Mouse (Mus musculus) CH12.LX (cell line): ENCODE data around the gene Mob3b. TPM values are rescaled to one million over a fixed set of nuclear protein-coding genes. Genes with fewer than 3 reads are reported as not detected.
"Not testable (repeated sequence)": the region's sequence is repeated elsewhere in the genome, so short reads cannot be mapped to it uniquely, and the experiment has no call there.

Experiments
- DNase-seq: peaks from one replicate; pipeline ENCODE4 v3.0.0-alpha.2; 2013; ENCODE audit errors: extremely low read depth
- H3K27ac ChIP-seq: 2 replicates; pipeline ENCODE4 v1.5.1; 2012; ENCODE audit warnings: low read depth, mild to moderate bottlenecking, control low read depth, moderate library complexity; ENCODE audit not compliant: insufficient read depth
- H3K27me3 ChIP-seq: replicated peaks from 2 replicates; pipeline ENCODE3; 2012; ENCODE audit warnings: inconsistent platforms
- H3K36me3 ChIP-seq, 2 experiments: replicated peaks in 1 of 2; 2 replicates each; pipeline versions ENCODE3 to v1.6.1; 2012; ENCODE audit warnings: inconsistent platforms in 1 of 2, low read length in 1 of 2, mild to moderate bottlenecking in 1 of 2, mixed read lengths in 1 of 2, moderate library complexity in 1 of 2; ENCODE audit not compliant: control insufficient read depth in 1 of 2, insufficient read depth in 1 of 2
- H3K4me1 ChIP-seq, 2 experiments: 2 replicates each; pipeline ENCODE4 v1.6.1; 2012; ENCODE audit warnings: inconsistent platforms in 1 of 2, moderate library complexity in 1 of 2; ENCODE audit not compliant: insufficient read depth in 2 of 2, control insufficient read depth in 1 of 2
- H3K4me2 ChIP-seq: 2 replicates; pipeline ENCODE4 v1.6.1; 2012; ENCODE audit warnings: low read depth, mild to moderate bottlenecking, control low read depth; ENCODE audit not compliant: poor library complexity, insufficient read depth, severe bottlenecking
- H3K4me3 ChIP-seq, 3 experiments: fragments of 150-350 bp in 1 of 3; sonication (generic) in 1 of 3; replicated peaks in 1 of 3; 2 replicates each; pipeline versions ENCODE3 to v1.5.1; 2011 to 2012; ENCODE audit warnings: low read depth in 2 of 3, low read length in 2 of 3, mild to moderate bottlenecking in 2 of 3, moderate library complexity in 2 of 3, control low read depth in 1 of 3, improper control_type of control experiment in 1 of 3, inconsistent platforms in 1 of 3, mixed read lengths in 1 of 3; ENCODE audit not compliant: poor library complexity in 1 of 3
- H3K79me2 ChIP-seq: replicated peaks from 2 replicates; pipeline ENCODE4 v1.6.1; 2012; ENCODE audit warnings: mild to moderate bottlenecking, moderate library complexity; ENCODE audit not compliant: control insufficient read depth, poor library complexity, insufficient read depth, severe bottlenecking; ENCODE audit errors: extremely low read depth
- H3K9ac ChIP-seq: 2 replicates; pipeline ENCODE4 v1.6.1; 2012; ENCODE audit warnings: low read depth, mild to moderate bottlenecking, control low read depth, moderate library complexity; ENCODE audit not compliant: insufficient read depth
- H3K9me3 ChIP-seq: replicated peaks from 2 replicates; pipeline ENCODE3; 2012; ENCODE audit warnings: low read length, inconsistent platforms, mixed read lengths
- CTCF ChIP-seq, 2 experiments: IDR thresholded peaks in 1 of 2; conservative IDR thresholded peaks in 1 of 2; 2 replicates each; pipeline ENCODE4 v1.5.1; 2011 to 2012; ENCODE audit warnings: low read depth in 2 of 2, low read length in 2 of 2, improper control_type of control experiment in 1 of 2, inconsistent platforms in 1 of 2, mild to moderate bottlenecking in 1 of 2, moderate library complexity in 1 of 2
- ELF1 ChIP-seq: IDR thresholded peaks from 2 replicates; pipeline ENCODE4 v1.6.1; 2014; ENCODE audit warnings: low read depth, mild to moderate bottlenecking, inconsistent platforms, low read length, improper control_type of control experiment
- ETS1 ChIP-seq: conservative IDR thresholded peaks from 2 replicates; pipeline ENCODE4 v1.6.1; 2012; ENCODE audit warnings: low read depth, mild to moderate bottlenecking, inconsistent platforms, low read length, improper control_type of control experiment, moderate library complexity
- GABPA ChIP-seq: IDR thresholded peaks from 2 replicates; pipeline ENCODE4 v1.6.1; 2012; ENCODE audit warnings: low read depth, low read length, improper control_type of control experiment, inconsistent platforms; ENCODE audit not compliant: insufficient replicate concordance
- IRF4 ChIP-seq: IDR thresholded peaks from 2 replicates; pipeline ENCODE4 v1.6.1; 2014; ENCODE audit warnings: low read depth, mild to moderate bottlenecking, inconsistent platforms, low read length, improper control_type of control experiment
- JUND ChIP-seq: conservative IDR thresholded peaks from 2 replicates; pipeline ENCODE4 v1.6.1; 2011; ENCODE audit warnings: low read depth, low read length, improper control_type of control experiment
- KAT2A ChIP-seq: IDR thresholded peaks from 2 replicates; pipeline ENCODE4 v1.6.1; 2012; ENCODE audit warnings: low read length, improper control_type of control experiment, inconsistent platforms; ENCODE audit not compliant: insufficient replicate concordance
- MAFK ChIP-seq: IDR thresholded peaks from 2 replicates; pipeline ENCODE4 v1.6.1; 2011; ENCODE audit warnings: low read length, improper control_type of control experiment; ENCODE audit not compliant: insufficient replicate concordance
- MAX ChIP-seq: IDR thresholded peaks from 2 replicates; pipeline ENCODE4 v1.6.1; 2011; ENCODE audit warnings: low read length, improper control_type of control experiment
- MYC ChIP-seq: IDR thresholded peaks from 2 replicates; pipeline ENCODE4 v1.6.1; 2011; ENCODE audit warnings: low read depth, mild to moderate bottlenecking, improper control_type of control experiment, low read length
- NRF1 ChIP-seq: IDR thresholded peaks from 2 replicates; pipeline ENCODE4 v1.6.1; 2014; ENCODE audit warnings: low read depth, mild to moderate bottlenecking, inconsistent platforms, low read length, improper control_type of control experiment, moderate library complexity
- PAX5 ChIP-seq: IDR thresholded peaks from 2 replicates; pipeline ENCODE4 v1.6.1; 2012; ENCODE audit warnings: low read length, inconsistent platforms, mixed read lengths
- POLR2A ChIP-seq: IDR thresholded peaks from 2 replicates; pipeline ENCODE4 v1.6.1; 2011; ENCODE audit warnings: low read depth, mild to moderate bottlenecking, improper control_type of control experiment, low read length
- POLR2AphosphoS2 ChIP-seq: IDR thresholded peaks from 2 replicates; pipeline ENCODE4 v1.6.1; 2011; ENCODE audit warnings: low read depth, low read length, improper control_type of control experiment
- RAD21 ChIP-seq: IDR thresholded peaks from 2 replicates; pipeline ENCODE4 v1.6.1; 2011; ENCODE audit warnings: low read depth, mild to moderate bottlenecking, low read length, improper control_type of control experiment, moderate library complexity
- SMC3 ChIP-seq: IDR thresholded peaks from 2 replicates; pipeline ENCODE4 v1.6.1; 2011; ENCODE audit warnings: low read depth, low read length, improper control_type of control experiment
- dilution Hi-C: fragments of 300-500 bp; cut with MboI; formaldehyde crosslinking; loops from 2 replicates; pipeline ENCODE4 v1.14.3; 2020; ENCODE audit warnings: low sequenced_read_pairs; ENCODE audit not compliant: extremely low pct_unique_long_range_greater_than_20kb, extremely low pct_ligation_motif_present
- in situ Hi-C: fragments of 300-500 bp; cut with MboI; formaldehyde crosslinking; loops from 3 replicates; pipeline ENCODE4 v1.14.3; 2019; ENCODE audit warnings: low sequenced_read_pairs, low pct_ligation_motif_present, low pct_unique_long_range_greater_than_20kb, mixed read lengths
- polyA plus RNA-seq: library from polyadenylated mRNA; unstranded; fragments of >175 nt; gene quantifications from 2 replicates; pipeline ENCODE4 v1.2.1, GENCODE M21; 2012; ENCODE audit warnings: low read depth; ENCODE audit not compliant: insufficient read length
- total RNA-seq, 2 experiments: library from RNA; depleted of rRNA; stranded (reverse); fragments of 300-350 nt in 1 of 2; fragments of >200 nt in 1 of 2; gene quantifications; 2 replicates each; pipeline ENCODE4 v1.2.3; 2012 to 2014

Gene Mob3b
- total and polyA plus RNA-seq, 3 experiments = 3.5 to 11.7 (median 11.0) TPM

GRCm38 (mm10) chr4:34905396-34905795 lies 251.9 kb downstream of the Mob3b start:
- H3K27me3 ChIP-seq = no peaks in the 10 kb centered on the region
- in situ Hi-C loops (no loop called here), dilution Hi-C loops (no loop called here)
- H3K27ac ChIP-seq = no peak overlapping the region
- DNase-seq = no peak
- TF ChIP-seq GABPA (no peak), MAX (no peak), JUND (no peak), MYC (peak; percentile 40; the same call in 1 of the 2 replicates), RAD21 (peak; percentile 52), ETS1 (no peak), POLR2AphosphoS2 (no peak), ELF1 (no peak), MAFK (no peak), CTCF (conservative IDR thresholded peaks at IDR 0.05 in 1 of 2, IDR thresholded peaks at IDR 0.05 in 1 of 2; ENCODE audit: low read depth in 2 of 2, low read length in 2 of 2) (peak; percentile 18 to 65; a peak in 3 of 4 replicates), SMC3 (peak; percentile 34)
- H3K4me1 ChIP-seq = no peaks in the 10 kb centered on the region
- no peaks in the 10 kb centered on the region for H3K79me2 ChIP-seq
- H3K9ac ChIP-seq = no peak overlapping the region
- H3K4me2 ChIP-seq = no peak overlapping the region
- H3K36me3 ChIP-seq = no peaks in the 10 kb centered on the region
- H3K9me3 ChIP-seq = no peaks in the 10 kb centered on the region
- H3K4me3 ChIP-seq = no peak overlapping the region

GRCm38 (mm10) chr4:34901582-34901981 lies 255.7 kb downstream of the Mob3b start:
- H3K4me3 ChIP-seq, H3K79me2 ChIP-seq, DNase-seq, H3K9ac ChIP-seq, H3K27ac ChIP-seq, H3K27me3 ChIP-seq, in situ Hi-C loops, H3K4me1 ChIP-seq, dilution Hi-C loops, H3K4me2 ChIP-seq, H3K9me3 ChIP-seq, H3K36me3 ChIP-seq: not testable (repeated sequence)

- no peak overlapping the region for H3K4me3 ChIP-seq
- no peaks in the 10 kb centered on the region for H3K79me2 ChIP-seq
- H3K36me3 ChIP-seq = no peaks in the 10 kb centered on the region
- no peak overlapping the region for H3K9ac ChIP-seq
- H3K4me1 ChIP-seq = no peaks in the 10 kb centered on the region
- DNase-seq = no peak
- dilution Hi-C loops (no loop called here), in situ Hi-C loops (no loop called here)
- H3K27ac ChIP-seq = no peak overlapping the region
- peaks cover 1% of the 10 kb centered on the region for H3K27me3 ChIP-seq
- no peak overlapping the region; the same call in 1 of the 2 replicates for H3K4me2 ChIP-seq
- H3K9me3 ChIP-seq = no peaks in the 10 kb centered on the region
- TF ChIP-seq MAX = no peak
- no peak for TF ChIP-seq PAX5
- TF ChIP-seq JUND = no peak
- TF ChIP-seq NRF1 = no peak
- TF ChIP-seq POLR2A = no peak
- no peak for TF ChIP-seq IRF4
- no peak for TF ChIP-seq KAT2A
- no peak for TF ChIP-seq MAFK
- TF ChIP-seq RAD21 = no peak
Observed at GRCm38 (mm10) chr4:34901166-34901565, 256.1 kb downstream of the Mob3b start.
